Mouse (Mus musculus) Patski (cell line): ENCODE measurements around the gene Thoc3. TPM values are rescaled to one million over a fixed set of nuclear protein-coding genes. Genes with fewer than 3 reads are reported as not detected.
"Not testable (repeated sequence)": the region's sequence is repeated elsewhere in the genome, so short reads cannot be mapped to it uniquely, and the experiment has no call there.

Experiments used
- ATAC-seq: fragments of 100-300 bp; one replicate; pipeline ENCODE4 v1.8.0; 2021
- CTCF ChIA-PET: fragments of 350-600 bp; sonication (Branson Sonifier 250); formaldehyde crosslinking; loops from one replicate; lab custom pipeline; 2022; ENCODE audit warnings: inconsistent platforms; lab: Charles Lee
- POLR2A ChIA-PET: fragments of 350-600 bp; sonication (Branson Sonifier 250); formaldehyde crosslinking; loops from one replicate; lab custom pipeline; 2022; ENCODE audit warnings: antibody characterized with exemption, inconsistent platforms; lab: Charles Lee
- DNase-seq: peaks from one replicate; pipeline ENCODE4 v3.0.0-alpha.2; 2011; ENCODE audit warnings: low read depth, low spot score
- H3K27me3 ChIP-seq: fragments of 371-371 bp; one replicate; pipeline ENCODE4 v1.5.1; 2021
- CTCF ChIP-seq: fragments of 100-300 bp; IDR thresholded peaks from one replicate; pipeline ENCODE4 v1.5.1; 2021
- in situ Hi-C: fragments of 300-500 bp; cut with MboI; formaldehyde crosslinking; loops from 3 replicates; pipeline ENCODE4 v1.11.1; 2018; ENCODE audit warnings: low pct_unique_long_range_greater_than_20kb, mixed read lengths
- polyA plus RNA-seq: library from polyadenylated mRNA; unstranded; gene quantifications from one replicate; pipeline ENCODE4 v1.2.3, GENCODE M21; 2021

The Thoc3 gene
- polyA plus RNA-seq: 39.8 TPM

DNA sequence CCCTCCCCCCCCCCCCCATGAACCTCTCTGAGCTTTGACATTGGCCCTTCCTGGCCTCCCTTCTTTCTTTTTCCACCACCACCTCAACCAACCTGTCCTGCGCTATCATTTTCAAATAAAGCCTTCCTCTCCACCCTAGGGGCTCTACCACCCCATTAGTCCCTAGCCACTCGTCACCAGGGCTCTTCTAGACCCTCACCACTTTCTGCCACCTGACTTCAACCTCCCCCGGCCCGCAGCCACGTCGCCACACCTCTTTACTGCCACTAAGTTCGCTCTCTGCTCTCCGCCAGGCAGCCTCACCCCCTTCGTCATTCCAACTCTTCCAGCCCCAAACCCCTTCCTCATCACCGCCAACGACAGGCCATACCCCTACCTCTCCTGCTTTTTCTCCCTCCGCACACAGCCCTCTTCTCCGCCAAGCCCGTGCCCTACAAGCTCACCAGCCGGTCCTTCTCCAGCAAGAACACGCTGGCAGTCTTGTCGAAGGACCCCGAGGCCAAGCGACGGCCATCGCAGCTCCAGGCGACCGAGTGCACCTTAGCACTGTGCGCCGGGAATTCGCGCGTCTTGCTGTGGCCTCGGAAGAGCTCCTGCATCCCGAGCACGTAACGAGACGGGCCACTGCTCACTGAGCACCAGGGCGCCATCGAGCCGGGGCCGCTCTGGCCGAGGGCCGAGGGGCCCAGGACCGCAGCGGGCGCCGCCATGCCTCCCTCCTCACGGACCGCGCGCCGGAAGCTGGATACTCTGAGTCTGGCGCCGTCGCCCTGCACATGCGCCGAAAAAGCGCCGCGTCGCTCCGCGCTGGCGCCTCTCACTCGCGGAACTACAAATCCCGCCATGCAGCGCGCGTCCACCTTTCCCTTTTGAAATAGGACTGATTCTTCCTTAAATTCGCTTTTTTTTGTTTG lies at the start of gene Thoc3:
TSS of gene Thoc3 (minus strand) at position 752 of the 914 bp plus-strand sequence.
- ChIA-PET CTCF (no interaction called here), POLR2A (interaction anchor here (0.6 to 0.7 kb wide), 2 partner anchors 112 to 217 kb away, joined by 3 read pairs; no protein-coding TSS in a partner anchor)
- DNase-seq: no peak
- ATAC-seq: peak; percentile 94
- TF ChIP-seq CTCF: no peak
- peaks cover 5% of the 10 kb centered on the region for H3K27me3 ChIP-seq
- in situ Hi-C loops: no loop called here

DNA sequence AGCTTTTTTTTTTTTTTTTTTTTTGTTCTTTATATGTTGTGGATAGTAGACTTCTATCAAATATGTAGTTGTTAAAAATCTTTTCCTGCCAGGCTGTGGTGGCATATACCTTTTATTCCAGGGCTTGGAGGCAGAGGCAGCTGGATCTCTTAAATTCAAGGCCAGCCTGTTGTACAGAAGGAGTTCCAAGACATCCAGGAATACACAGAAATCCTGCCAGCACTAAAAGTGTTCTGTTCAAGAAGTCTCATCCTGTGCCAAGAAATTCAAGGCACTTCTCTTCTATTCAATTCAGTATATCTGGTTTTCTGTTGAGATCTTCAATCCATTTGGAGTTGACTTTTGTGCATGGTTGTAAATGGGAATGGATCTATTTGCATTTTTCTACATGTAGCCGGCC lies 37.3 kb upstream of the Thoc3 start:
- CTCF ChIA-PET: no interaction called here
- TF ChIP-seq CTCF: no peak
- POLR2A ChIA-PET: no interaction called here

GRCm38 (mm10) chr13:54504611-54505260 lies 36.1 kb upstream of the Thoc3 start:
- POLR2A ChIA-PET: interaction anchor here (1.0 kb wide), 1 partner anchor 70 kb away, joined by 3 read pairs; the partner anchor contains the start of gene Arl10
- no peaks in the 10 kb centered on the region for H3K27me3 ChIP-seq
- in situ Hi-C loops: no loop called here
- TF ChIP-seq CTCF: no peak
- DNase-seq (no peak), ATAC-seq (no peak)
- CTCF ChIA-PET: interaction anchor here (0.6 to 1.0 kb wide), 2 partner anchors 11 to 58 kb away, joined by 3 read pairs; no protein-coding TSS in a partner anchor

More for the DNA sequence above, 37.3 kb upstream of the Thoc3 start:
- no peak for ATAC-seq
- in situ Hi-C loops: no loop called here
- H3K27me3 ChIP-seq: no peaks in the 10 kb centered on the region
- no peak for DNase-seq

- ATAC-seq: peak; percentile 82
- peaks cover 8% of the 10 kb centered on the region for H3K27me3 ChIP-seq
- DNase-seq: no peak
- in situ Hi-C loops: no loop called here
- TF ChIP-seq CTCF: no peak
- ChIA-PET POLR2A (interaction anchor here (0.7 to 1.0 kb wide), 2 partner anchors 15 to 71 kb away, joined by 3 read pairs; partner anchors contain the start of gene Arl10), CTCF (no interaction called here)
These were observed 35.2 kb upstream of the Thoc3 start, which contains the start of gene Simc1 for GRCm38 (mm10) chr13:54503604-54504521. Simc1 (plus strand) TSS chr13:54503779.

- DNase-seq: no peak
- ChIA-PET POLR2A (no interaction called here), CTCF (no interaction called here)
- TF ChIP-seq CTCF: no peak
- ATAC-seq: no peak
- H3K27me3 ChIP-seq: peaks cover 14% of the 10 kb centered on the region
- in situ Hi-C loops: no loop called here
These were observed 34.6 kb upstream of the Thoc3 start for GRCm38 (mm10) chr13:54503278-54503603.

- in situ Hi-C loops: no loop called here
- H3K27me3 ChIP-seq: peaks cover 24% of the 10 kb centered on the region
- CTCF ChIA-PET: no interaction called here
- ATAC-seq: no peak
- no peak for TF ChIP-seq CTCF
- no peak for DNase-seq
- POLR2A ChIA-PET: no interaction called here
These were observed 33.5 kb upstream of the Thoc3 start for GRCm38 (mm10) chr13:54501957-54502690.

- ChIA-PET POLR2A (no interaction called here), CTCF (no interaction called here)
- peaks cover 27% of the 10 kb centered on the region for H3K27me3 ChIP-seq
- no peak for TF ChIP-seq CTCF
- ATAC-seq (no peak), DNase-seq (no peak)
- in situ Hi-C loops: no loop called here
These were observed 32.7 kb upstream of the Thoc3 start for GRCm38 (mm10) chr13:54501352-54501751.

GRCm38 (mm10) chr13:54499551-54499950 lies 30.9 kb upstream of the Thoc3 start:
- DNase-seq, in situ Hi-C loops, ATAC-seq, CTCF ChIA-PET, POLR2A ChIA-PET: not testable (repeated sequence)
- H3K27me3 ChIP-seq: peaks cover 35% of the 10 kb centered on the region

GRCm38 (mm10) chr13:54491381-54491780 lies 22.7 kb upstream of the Thoc3 start:
- ATAC-seq (no peak), DNase-seq (no peak)
- no peak for TF ChIP-seq CTCF
- ChIA-PET POLR2A (no interaction called here), CTCF (no interaction called here)
- in situ Hi-C loops: no loop called here
- peaks cover 31% of the 10 kb centered on the region for H3K27me3 ChIP-seq

- ATAC-seq (no peak), DNase-seq (no peak)
- ChIA-PET CTCF (no interaction called here), POLR2A (interaction anchor here (0.6 kb wide), 1 partner anchor 713 kb away, joined by 3 read pairs; no protein-coding TSS in a partner anchor)
- peaks cover 31% of the 10 kb centered on the region for H3K27me3 ChIP-seq
- in situ Hi-C loops: no loop called here
- no peak for TF ChIP-seq CTCF
These were observed 21.8 kb upstream of the Thoc3 start for GRCm38 (mm10) chr13:54490411-54490810.
